Mouse (Mus musculus) bone marrow macrophage, adult 2 months (primary cell): Measurements from ENCODE around the gene Sgo1.

Source experiments
- CTCF ChIP-seq: IDR thresholded peaks from 2 replicates; pipeline ENCODE4 v1.5.1; 2012; ENCODE audit warnings: low read depth, mild to moderate bottlenecking, low read length, moderate library complexity
- POLR2A ChIP-seq: IDR thresholded peaks from 2 replicates; pipeline ENCODE4 v1.6.1; 2012; ENCODE audit warnings: mild to moderate bottlenecking, low read depth, low read length, borderline replicate concordance

DNA sequence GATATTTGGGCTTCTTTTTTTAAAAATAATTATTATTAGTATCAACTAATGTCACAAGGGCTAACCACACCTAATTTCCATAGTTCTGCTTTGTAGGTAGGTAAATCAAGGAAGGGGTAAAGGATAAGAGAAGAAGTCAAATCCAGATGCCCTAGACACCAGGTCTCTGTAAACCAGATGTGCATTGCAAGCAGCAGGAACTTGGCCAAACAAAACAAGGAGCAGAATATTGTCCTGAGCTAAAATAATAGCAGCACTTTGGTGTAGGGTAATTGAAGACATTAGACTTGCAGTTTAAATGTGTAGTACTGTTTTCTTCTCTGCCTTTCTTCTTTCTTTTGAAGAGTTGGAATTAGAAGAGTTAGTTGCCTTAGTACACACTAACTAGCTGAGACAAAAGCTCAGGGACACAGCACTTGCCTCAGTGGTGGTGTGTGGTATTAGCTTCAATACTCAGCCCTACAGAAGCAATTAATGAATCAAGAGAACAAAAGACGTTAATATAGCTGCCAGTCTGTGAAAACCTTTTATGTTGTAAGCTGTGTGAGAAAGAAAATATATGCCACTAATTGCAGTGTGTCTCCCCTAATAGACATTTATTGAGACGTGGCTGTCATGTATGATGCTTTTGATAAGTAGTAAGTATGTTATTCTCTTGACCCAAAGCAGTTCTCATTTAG, 24.3 kb downstream of the Sgo1 start:
- no peak for TF ChIP-seq CTCF
- no peak for TF ChIP-seq POLR2A
